In genomic region chr3:74778337-74778736, GRCm38 (mm10) we compare ENCODE assay signal across 15 mouse cellular contexts.
"Had no signal": no experiment of that assay in that cellular context is flagged by ENCODE, and none has a peak within 500 bp of the region (broad histone marks: within the 10 kb centered on the region; RNA-seq: fewer than 3 reads in every experiment).

No protein-coding gene starts in this region.

- H3K27me3 ChIP-seq: liver, embryonic 13.5 days; neural tube, embryonic 13.5 days had no signal

- ATAC-seq: inflammation-experienced regulatory T-cells, adult 6 months; intestine, embryonic 16.5 days; midbrain, embryonic 16.5 days had no signal

- H3K27ac ChIP-seq: liver, embryonic 13.5 days; neural tube, embryonic 13.5 days had no signal

- DNase-seq: kidney, adult 18-20 months; kidney, adult 9 months; kidney, postnatal 14 days; kidney, postnatal 4 days; liver, embryonic 13.5 days; lung, adult 2 months; lung, postnatal 14 days; lung, postnatal 4 days; thymus, adult 18-20 months; thymus, postnatal 36 days had no signal

- H3K4me3 ChIP-seq: liver, embryonic 13.5 days; myocyte; neural tube, embryonic 13.5 days had no signal

- H3K9ac ChIP-seq: liver, embryonic 13.5 days; neural tube, embryonic 13.5 days had no signal

- H3K36me3 ChIP-seq: liver, embryonic 13.5 days; neural tube, embryonic 13.5 days had no signal

- H3K4me2 ChIP-seq: liver, embryonic 13.5 days; neural tube, embryonic 13.5 days had no signal

- H3K9me3 ChIP-seq: liver, embryonic 13.5 days; neural tube, embryonic 13.5 days had no signal

- H3K4me1 ChIP-seq: liver, embryonic 13.5 days; neural tube, embryonic 13.5 days had no signal
